Comparison of ENCODE assay signal across 19 mouse cellular contexts in the genomic region with DNA sequence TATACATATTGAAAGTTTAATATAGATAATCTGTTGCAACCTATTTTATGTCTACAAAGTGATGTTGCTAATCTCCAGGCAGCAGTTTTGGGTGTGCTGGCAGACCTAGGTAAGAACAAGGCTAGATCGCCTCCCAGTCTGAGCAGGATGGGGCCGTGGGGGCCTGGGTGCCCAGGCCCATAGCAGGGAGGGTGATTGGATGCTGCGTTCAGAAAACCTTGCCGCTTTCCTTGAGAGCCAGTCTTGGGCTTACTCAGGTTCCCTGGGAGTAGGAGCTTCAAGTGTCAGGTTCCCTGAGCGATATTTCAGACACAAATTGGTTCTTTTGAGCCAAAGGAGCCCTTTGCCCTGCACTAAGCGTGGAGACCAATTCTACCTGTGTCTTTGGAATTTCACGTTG. TPM values are rescaled to one million over a fixed set of nuclear protein-coding genes. Genes with fewer than 3 reads are reported as not detected.
DNase-seq lines count a peak whose midpoint lies in the region; ATAC-seq lines count a peak whose summit lies in the region.
"Had no signal": no experiment of that assay in that cellular context is flagged by ENCODE, and none has a peak within 500 bp of the region (broad histone marks: within the 10 kb centered on the region; RNA-seq: fewer than 3 reads in every experiment).

No protein-coding gene starts in this region.

- no peaks in the 10 kb centered on the region for H3K9me3 ChIP-seq in heart, embryonic 12.5 days (replicated peaks)
- no peaks in the 10 kb centered on the region for H3K9me3 ChIP-seq in liver, embryonic 11.5 days (ENCODE audit: control insufficient read depth, low read length)
- H3K9me3 ChIP-seq: embryonic facial prominence, embryonic 12.5 days; midbrain, embryonic 13.5 days; stomach, embryonic 15.5 days had no signal

- H3K36me3 ChIP-seq in heart, embryonic 12.5 days: no peaks in the 10 kb centered on the region
- no peaks in the 10 kb centered on the region for H3K36me3 ChIP-seq in liver, embryonic 11.5 days (ENCODE audit: control insufficient read depth, insufficient read depth, low read length)
- H3K36me3 ChIP-seq: embryonic facial prominence, embryonic 12.5 days; midbrain, embryonic 13.5 days; stomach, embryonic 15.5 days had no signal

- H3K4me2 ChIP-seq in heart, embryonic 12.5 days: peak overlapping the region; percentile 95
- H3K4me2 ChIP-seq in liver, embryonic 11.5 days: no peak overlapping the region

- WGBS in heart, embryonic 12.5 days: 57% methylated on average over 7 of the region's 7 CpGs
- WGBS in liver, embryonic 11.5 days: 56% methylated on average over 7 of the region's 7 CpGs

- no peak overlapping the region for H3K9ac ChIP-seq in heart, embryonic 12.5 days
- H3K9ac ChIP-seq in liver, embryonic 11.5 days (ENCODE audit: low read depth, low read length): no peak overlapping the region
- H3K9ac ChIP-seq: embryonic facial prominence, embryonic 12.5 days; forebrain, postnatal 0 days; liver, postnatal 0 days; midbrain, embryonic 13.5 days; stomach, embryonic 15.5 days had no signal

- H3K27ac ChIP-seq in heart, embryonic 12.5 days (ENCODE audit: poor library complexity, severe bottlenecking): no peak overlapping the region
- no peak overlapping the region for H3K27ac ChIP-seq in liver, embryonic 11.5 days (ENCODE audit: low read depth, low read length)
- H3K27ac ChIP-seq in brown adipose tissue, adult 24 weeks (replicated peaks; ENCODE audit: low read depth, low read length): peak overlapping the region; percentile 35
- H3K27ac ChIP-seq: embryonic facial prominence, embryonic 12.5 days; hindbrain, postnatal 0 days; left cerebral cortex, adult 2 months; midbrain, embryonic 13.5 days; stomach, embryonic 15.5 days had no signal

- intact Hi-C loops in heart, postnatal 10 days (cut with DNase I): no loop called here

- peak overlapping the region; percentile 67 for H3K4me3 ChIP-seq in heart, embryonic 12.5 days
- no peak overlapping the region for H3K4me3 ChIP-seq in liver, embryonic 11.5 days (ENCODE audit: low read depth, low read length)
- peak overlapping the region; percentile 86 for H3K4me3 ChIP-seq in brown adipose tissue, adult 24 weeks (ENCODE audit: insufficient read depth, low read depth, low read length)
- H3K4me3 ChIP-seq: midbrain, embryonic 13.5 days had no signal

- no peak for ATAC-seq in heart, embryonic 12.5 days (ENCODE audit: insufficient number of reproducible peaks, low FRiP score)
- no peak for ATAC-seq in liver, embryonic 11.5 days (replicated peaks; ENCODE audit: low FRiP score)
- ATAC-seq: forebrain, postnatal 0 days; hindbrain, postnatal 0 days; liver, postnatal 0 days; midbrain, embryonic 13.5 days had no signal

- no peak for DNase-seq in heart, postnatal 10 days
- peak; percentile 18 for DNase-seq in kidney, adult 18-20 months
- DNase-seq in kidney, postnatal 4 days: no peak
- DNase-seq in liver, embryonic 11.5 days (ENCODE audit: low spot score): peak; percentile 8
- DNase-seq in liver: no peak
- no peak for DNase-seq in layer of hippocampus, adult 11-12 months (ENCODE audit: low spot score)
- DNase-seq: adrenal gland, adult 2 months; cerebellum, adult 11-12 months; forebrain, postnatal 0 days; thymus, postnatal 25 days had no signal

- H3K27me3 ChIP-seq in heart, embryonic 12.5 days (replicated peaks): 0 out of 2 replicates have a peak, but pooled peaks cover 9% of the 10 kb centered on the region
- H3K27me3 ChIP-seq in liver, embryonic 11.5 days (replicated peaks; ENCODE audit: control insufficient read depth, insufficient read depth, low read length): peaks cover 23% of the 10 kb centered on the region

- peaks cover 29% of the 10 kb centered on the region for H3K4me1 ChIP-seq in heart, embryonic 12.5 days (replicated peaks)
- H3K4me1 ChIP-seq in liver, embryonic 11.5 days (replicated peaks; ENCODE audit: control insufficient read depth, insufficient read depth, low read length): no peaks in the 10 kb centered on the region; the same call in 1 of the 2 replicates
- peaks cover 39% of the 10 kb centered on the region for H3K4me1 ChIP-seq in brown adipose tissue, adult 24 weeks (ENCODE audit: control insufficient read depth, insufficient read depth, insufficient read length, low read length)
- H3K4me1 ChIP-seq: embryonic facial prominence, embryonic 12.5 days had no signal

RNA-seq across cellular contexts. Expression of gene Clic5, which starts 1.9 kb away (rescaled TPM):
- 10.2 and 10.6 TPM in 2 replicates for polyA plus RNA-seq in heart, embryonic 12.5 days (2016; fragmentation: Nextera tagmentation; extraction: Ambion mirVana)
- total RNA-seq in heart, postnatal 10 days (2021): 100 to 1,000 TPM; 101 to 104 TPM
- 0.64 and 0.75 TPM in 2 replicates for polyA plus RNA-seq in liver, embryonic 11.5 days (2014; fragmentation: Nextera tagmentation; extraction: Ambion mirVana)
- 89.1 and 108 TPM in 2 replicates for polyA plus RNA-seq in brown adipose tissue, adult 24 weeks (2012; ENCODE audit: insufficient read depth, insufficient read length, missing spikeins)
- total RNA-seq: MEL had no signal

Comparison
In these comparisons a context has a peak if more than half of its experiments do, and no peak if none do; other contexts are left out.
1. DNase-seq: peak in kidney, adult 18-20 months (single experiment) and liver, embryonic 11.5 days (single experiment); none in heart, postnatal 10 days (0 of 2), kidney, postnatal 4 days (0 of 2), liver (single experiment) and layer of hippocampus, adult 11-12 months (single experiment).